Mouse (Mus musculus): ENCODE measurements around the gene Rps17. TPM values are rescaled to one million over a fixed set of nuclear protein-coding genes. Genes with fewer than 3 reads are reported as not detected.

Rps17 gene
- polyA plus RNA-seq, 1 experiment: 938 TPM

Other genes with a start within 250 kb of the Rps17 start
- 0.34 and 0.42 TPM in 2 replicates for gene Slc28a1, start 230.5 kb downstream of the Rps17 start, polyA plus RNA-seq (2012; rRNA removed)
- gene Pde8a, start 131.7 kb downstream of the Rps17 start, polyA plus RNA-seq (2012; rRNA removed): 9.5 and 10.0 TPM in 2 replicates
- 111 and 134 TPM in 2 replicates for gene Cpeb1, start 110.2 kb upstream of the Rps17 start, polyA plus RNA-seq (2012; rRNA removed)
- gene Ap3b2, start 148.7 kb upstream of the Rps17 start, polyA plus RNA-seq (2012; rRNA removed): 163 and 175 TPM in 2 replicates
- gene BC048679, start 153.0 kb upstream of the Rps17 start, polyA plus RNA-seq (2012; rRNA removed): not detected in 2 replicates
- 0.22 and 0.25 TPM in 2 replicates for gene Fsd2, start 221.7 kb upstream of the Rps17 start, polyA plus RNA-seq (2012; rRNA removed)
- 21.4 and 24.2 TPM in 2 replicates for gene Whamm, start 226.0 kb upstream of the Rps17 start, polyA plus RNA-seq (2012; rRNA removed)

Data from frontal cortex, adult 2 months (tissue).